Mouse (Mus musculus) kidney, postnatal 36 days (tissue): ENCODE data around the gene Mpz.
A peak's percentile ranks its signal among the peaks of the same experiment; 100 is the strongest.

Experiments used
- DNase-seq, 2 experiments: peaks; one replicate each; pipeline ENCODE4 v3.0.0; 2021 to 2022; ENCODE audit warnings: mixed read lengths in 2 of 2

The Mpz gene

DNA sequence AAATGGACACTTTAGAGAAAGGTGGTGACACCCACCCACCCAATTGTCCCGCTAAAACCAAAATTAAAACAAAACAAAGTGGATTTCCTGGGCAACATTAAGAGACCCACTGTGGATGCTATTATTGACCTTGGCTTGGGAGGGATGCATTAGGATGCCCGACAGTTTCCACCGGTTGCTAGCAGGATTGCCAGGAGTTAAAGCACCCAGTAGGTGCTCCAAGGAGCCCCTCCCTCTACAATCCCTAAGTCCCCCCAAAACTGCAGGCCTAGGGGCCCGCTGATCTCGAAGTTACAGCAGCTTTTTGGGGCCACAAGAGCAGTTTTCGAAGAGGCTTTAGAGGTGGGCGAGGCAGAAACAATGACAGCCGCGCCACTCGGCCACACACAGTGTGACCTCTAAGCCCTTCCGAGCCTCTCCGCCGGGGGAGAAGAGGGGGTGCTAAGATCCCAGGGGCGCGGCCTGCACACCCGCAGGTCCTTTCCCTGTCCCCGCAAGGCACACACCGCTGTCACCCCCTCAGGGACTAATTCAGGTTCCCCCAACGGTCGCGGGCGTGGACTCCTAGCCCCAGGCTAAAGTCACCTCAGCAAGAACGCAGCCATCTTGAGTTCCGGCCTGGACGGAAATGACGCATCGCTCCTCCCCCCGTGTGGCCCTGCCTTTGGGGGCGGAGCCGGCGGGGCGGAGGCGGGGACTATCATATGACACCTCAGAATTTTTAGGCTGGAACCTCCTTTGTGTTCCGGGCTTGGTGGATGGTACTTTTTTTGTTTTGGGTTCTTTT, at the start of gene Mpz, which contains the start of gene Sdhc:
TSS of gene Mpz (plus strand) at position 738 of the 787 bp plus-strand sequence.
TSS of gene Sdhc (minus strand) at position 630 of the 787 bp plus-strand sequence.
- peak; percentile 96 to 98 for DNase-seq

DNA sequence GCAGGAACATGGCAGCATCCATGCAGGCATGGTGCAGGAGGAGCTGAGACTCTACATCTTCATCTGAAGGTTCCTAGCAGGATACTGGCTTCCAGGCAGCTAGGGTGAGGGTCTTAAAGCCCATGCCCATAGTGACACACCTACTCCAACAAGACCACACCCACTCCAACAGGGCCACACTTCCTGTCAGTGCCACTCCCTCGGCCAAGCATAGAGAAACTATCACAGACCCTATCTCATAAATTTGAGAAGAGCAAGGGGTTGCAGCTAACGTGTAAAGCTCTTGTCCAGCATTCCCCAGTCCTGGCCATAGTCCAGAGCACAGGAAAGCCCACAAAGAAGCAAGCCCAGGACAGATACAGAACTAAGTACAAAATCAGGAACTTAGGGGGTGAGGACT, 49.5 kb upstream of the Mpz start:
- DNase-seq: no peak

DNA sequence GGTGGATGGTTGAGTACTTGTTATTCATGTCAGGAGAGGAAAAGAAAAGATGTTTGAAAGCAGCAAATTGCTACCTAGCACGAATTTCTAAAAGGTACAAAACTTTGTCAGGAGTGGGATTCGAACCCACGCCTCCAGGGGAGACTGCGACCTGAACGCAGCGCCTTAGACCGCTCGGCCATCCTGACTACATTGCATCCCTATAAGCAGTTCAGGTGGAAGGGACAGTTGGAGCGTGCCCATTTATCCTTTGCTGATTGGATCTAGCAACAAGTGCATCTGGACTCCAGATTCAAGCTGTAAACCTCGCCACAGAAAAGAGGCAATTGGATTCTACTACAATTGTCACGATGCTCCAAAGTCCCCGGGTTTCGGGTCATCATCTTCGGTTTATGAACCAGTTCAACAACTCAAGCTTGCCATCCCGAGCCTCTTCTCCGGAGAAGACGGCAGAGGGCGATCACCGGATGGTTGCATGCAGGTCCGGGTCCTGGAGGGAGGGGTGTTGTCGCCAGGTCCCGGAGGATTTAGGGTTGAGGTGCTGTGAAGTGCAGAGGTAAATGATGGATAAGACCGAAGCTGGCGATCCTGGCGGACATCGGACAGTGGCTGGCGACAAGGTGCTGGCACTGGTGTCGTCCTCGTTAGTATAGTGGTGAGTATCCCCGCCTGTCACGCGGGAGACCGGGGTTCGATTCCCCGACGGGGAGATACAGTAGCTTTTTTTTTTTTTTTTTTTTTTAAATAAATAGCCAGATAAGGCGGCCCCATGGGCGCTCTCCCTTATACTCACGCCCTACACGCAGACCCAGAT, 48.6 kb upstream of the Mpz start:
- peak; percentile 83 to 87 for DNase-seq

DNA sequence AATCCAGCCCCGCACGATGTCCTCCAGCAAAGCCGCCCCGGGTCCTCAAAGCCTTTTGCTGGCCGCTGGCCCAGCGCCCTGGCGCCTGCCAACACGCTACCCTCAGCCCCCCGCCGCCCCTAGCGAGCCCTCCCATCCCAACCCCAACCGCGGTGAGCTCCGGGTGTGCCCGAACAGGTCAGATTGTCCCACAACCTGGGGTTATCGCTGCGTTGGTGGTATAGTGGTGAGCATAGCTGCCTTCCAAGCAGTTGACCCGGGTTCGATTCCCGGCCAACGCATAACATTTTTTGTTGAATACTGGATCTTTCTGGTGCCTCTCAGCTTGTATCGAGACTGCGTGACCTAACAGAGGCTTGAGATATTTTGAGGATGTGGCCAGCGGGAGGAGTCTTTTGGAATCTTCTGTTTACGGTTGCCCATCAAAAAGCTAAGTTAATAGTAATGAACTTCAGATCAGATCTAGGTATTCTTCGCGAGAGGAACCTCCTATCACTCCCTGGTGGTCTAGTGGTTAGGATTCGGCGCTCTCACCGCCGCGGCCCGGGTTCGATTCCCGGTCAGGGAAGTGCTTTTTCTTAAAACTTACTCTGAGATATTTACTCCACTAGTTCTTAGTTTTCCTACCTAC, 47.8 kb upstream of the Mpz start:
- DNase-seq: peak; percentile 82 to 89

DNA sequence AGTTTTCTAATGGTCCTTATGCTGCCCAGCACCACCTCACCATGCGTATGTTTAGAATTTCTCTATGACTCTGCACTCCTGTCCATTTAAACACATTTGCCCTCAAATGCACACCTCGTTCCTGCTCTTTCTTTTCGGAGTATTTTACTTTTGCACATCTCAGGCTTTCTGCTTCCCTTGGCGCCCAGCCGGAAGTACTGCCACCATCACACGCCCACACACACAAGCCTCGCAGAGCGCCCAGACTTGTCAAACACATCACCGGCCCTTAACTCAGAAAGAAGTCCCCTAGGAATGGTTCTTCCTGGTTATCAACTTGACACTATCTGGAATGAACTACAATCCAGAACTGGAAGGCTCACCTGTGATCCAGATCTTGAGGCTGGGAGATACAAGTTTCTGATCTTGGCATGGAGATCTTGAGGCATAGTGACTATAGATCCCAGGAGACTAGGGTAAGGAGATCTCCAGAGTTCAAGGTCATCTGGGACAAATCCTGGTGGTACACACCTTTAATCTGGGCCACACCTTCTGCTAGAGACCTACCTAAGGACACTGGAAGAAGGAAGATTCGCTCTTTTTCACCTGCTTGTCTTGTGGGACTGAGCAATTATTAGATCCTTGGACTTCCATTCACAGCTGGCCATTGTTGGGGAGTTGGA, 47.2 kb upstream of the Mpz start:
- DNase-seq: peak in 1 of 2 experiments; percentile 33

DNA sequence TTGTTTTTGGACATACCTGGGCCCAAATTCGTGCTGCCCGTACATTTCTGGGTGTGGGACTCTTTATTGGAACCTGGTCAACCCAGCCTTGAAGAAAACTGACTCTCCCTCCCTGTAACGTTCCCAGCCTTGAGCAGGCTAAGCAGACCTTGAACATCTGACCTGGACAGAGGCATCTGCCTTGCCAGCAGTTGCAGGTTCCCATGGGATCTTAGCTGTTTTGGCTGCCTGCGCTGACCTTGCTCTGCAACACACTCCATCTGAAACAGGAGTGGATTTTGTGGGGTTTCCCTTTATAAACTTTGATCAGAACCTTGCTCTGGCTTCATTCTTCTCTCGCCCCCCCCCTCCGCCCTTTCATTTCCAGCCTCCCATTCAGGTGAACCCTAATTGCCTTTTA, 45.3 kb upstream of the Mpz start:
- no peak for DNase-seq

DNA sequence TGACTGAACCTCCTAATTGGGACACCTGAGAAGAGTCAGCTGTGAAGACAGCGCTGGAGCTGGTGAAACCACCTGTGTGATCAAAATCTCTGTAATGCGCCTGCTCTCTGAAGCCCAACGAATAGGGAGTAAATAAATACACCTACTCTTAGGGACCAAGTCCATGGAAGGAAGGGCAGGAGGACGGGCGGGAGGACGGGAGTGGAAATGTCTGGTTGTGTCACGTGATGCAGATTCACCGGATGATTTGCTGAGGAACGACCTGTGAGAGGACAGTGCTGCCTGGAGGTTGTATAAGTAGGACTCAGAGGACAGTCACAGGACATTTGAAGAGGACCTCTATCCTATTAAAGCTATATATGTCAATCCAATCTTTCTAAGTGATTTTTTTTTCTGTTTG, 40.9 kb upstream of the Mpz start:
- DNase-seq: peak; percentile 43

DNA sequence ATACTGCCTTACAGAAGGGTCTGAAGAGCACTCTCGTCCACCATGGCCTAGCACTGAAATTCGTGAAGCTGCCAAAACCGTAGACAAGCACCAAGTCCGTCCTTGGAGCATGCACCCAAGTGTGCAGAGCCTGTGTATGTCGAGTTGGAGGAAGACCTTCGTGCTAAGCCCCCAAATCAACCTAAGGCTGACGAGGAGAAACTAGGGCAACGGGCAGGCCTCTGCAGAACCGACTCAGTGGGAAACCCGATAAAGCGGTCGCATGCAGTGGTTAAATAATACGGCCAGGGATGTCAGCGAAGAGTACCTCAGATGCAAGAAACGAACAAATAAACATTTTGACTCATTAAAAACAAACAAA, 39.9 kb upstream of the Mpz start:
- no peak for DNase-seq

DNA sequence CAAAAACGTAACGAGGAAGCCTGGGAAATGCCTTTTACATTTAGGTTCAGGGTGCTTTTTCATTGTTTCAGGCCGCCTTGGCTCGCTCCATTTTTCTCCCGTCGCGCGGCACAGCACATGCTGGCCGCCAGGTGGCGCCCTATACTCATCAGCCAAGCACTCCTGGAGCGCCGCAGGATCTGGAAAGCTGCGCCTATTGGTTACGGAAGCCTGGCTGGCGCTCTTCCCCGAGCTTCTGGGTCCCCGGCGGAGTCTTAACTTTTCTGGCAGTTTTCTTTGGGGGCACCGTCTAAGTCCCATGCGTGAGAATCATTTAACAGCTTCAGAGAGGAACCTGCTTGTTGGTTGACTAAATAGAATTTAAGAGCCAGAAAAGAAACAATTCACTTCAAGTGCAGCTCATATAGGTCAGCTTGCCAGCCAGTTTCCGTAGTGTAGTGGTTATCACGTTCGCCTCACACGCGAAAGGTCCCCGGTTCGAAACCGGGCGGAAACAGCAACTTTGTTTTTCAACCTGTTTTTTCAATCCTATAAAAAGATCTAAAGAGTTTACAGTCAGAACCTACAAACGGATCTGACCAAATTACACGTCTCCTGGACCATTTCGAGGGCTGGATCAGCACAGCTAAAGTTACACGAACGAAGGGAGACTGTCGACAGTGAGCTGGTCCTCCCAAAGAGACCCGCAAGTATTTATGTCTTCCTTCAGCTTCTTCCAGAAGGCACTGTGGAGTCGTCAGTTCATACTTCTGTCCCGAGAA, 39.3 kb upstream of the Mpz start:
- peak; percentile 94 to 95 for DNase-seq

DNA sequence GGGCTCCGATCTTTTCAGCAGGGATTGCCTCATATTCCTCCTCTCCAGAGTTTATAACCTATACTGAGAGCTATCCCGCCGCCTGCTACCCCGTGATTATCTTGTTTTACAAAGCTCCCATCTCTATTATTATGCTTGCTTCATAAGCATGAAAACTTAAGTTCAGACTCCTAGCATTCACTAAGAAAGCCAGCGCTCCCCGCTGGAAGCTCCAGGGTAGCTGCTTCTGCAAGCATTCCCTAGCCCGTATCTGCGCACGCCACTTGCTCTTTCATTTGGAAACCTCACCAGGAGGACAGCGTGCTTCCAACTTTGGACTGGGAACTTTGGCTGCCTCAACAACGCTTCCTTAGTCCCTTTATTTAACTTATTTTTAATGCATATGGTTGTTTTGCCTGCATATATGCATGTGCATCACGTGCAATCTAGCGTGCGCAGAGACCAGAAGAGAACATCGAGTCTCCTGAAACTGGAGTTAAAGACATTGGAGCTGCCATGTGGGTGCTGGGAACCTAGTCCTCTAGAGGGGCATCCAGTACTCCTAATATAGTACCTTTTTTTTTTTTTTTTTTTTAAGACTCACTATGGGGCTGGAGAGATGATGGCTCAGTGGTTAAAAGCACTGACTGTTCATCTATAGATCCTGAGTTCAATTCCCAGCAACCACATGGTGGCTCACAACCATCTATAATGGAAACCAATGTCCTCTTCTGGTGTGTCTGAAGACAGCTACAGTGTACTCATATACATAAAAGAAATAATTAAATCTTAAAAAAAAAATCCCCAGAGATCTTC, 38.5 kb upstream of the Mpz start:
- DNase-seq: peak; percentile 57 to 74

DNA sequence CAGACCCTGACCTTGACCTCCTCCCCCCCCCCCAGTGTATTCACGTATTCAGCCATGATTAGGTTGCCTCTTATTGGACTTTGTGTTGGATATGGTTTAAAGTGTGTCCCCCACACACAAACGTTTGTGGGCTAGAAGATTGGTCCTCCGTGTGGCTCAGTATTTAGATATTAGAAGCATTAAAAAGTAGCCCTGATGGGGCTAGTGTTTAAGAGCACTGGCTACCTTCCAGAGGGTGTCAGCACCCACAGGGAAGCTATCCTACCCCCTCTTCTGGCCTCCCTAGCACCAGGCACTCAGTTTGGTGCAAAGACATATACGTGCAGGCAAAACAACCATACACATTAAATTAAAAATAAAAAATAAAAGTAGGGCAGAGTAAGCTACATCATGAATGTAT, 37.5 kb upstream of the Mpz start:
- DNase-seq: no peak

DNA sequence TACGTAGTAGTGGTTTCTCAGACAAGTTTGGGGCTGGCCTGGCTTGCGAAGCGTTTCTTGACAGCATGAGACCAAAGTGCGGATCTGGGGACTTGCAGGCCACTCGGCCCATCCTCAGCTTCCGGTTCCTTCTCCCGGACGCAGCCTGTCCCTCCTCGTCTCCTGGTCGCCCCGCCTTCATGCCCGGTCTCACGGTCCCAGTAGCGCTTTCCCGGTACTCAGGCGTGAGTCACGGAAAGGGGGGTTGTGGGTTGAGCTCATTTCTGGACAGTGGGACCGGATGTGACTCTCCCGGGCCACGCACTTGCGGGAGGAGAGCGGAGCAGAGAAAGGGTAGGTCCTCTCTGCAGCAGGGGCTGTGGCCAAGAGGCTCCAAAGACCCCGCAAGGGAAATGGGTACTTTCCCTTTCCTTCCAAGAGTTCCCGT, 36.6 kb upstream of the Mpz start, which contains the start of gene Cfap126:
TSS of gene Cfap126 (plus strand) at position 46 of the 427 bp plus-strand sequence.
- peak; percentile 91 to 95 for DNase-seq

DNA sequence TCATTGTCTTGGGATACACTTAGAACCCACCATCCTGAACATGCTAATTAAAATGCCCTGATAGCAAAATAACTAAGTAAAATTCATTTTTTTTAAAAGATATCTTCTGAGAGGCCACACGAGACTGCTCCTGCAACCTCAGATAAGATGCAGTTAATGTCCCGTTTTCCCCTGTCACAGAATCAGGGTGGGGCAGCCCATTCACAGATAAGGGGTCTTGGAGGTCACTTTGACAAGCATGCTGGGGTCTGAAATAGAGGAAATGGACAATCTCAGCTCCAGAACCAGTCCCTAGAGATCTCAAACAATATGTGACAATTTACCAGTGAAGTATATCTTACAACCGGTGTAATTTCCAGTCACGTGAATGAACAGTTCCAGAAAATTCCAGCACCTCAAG, 34.2 kb upstream of the Mpz start:
- DNase-seq: no peak

DNA sequence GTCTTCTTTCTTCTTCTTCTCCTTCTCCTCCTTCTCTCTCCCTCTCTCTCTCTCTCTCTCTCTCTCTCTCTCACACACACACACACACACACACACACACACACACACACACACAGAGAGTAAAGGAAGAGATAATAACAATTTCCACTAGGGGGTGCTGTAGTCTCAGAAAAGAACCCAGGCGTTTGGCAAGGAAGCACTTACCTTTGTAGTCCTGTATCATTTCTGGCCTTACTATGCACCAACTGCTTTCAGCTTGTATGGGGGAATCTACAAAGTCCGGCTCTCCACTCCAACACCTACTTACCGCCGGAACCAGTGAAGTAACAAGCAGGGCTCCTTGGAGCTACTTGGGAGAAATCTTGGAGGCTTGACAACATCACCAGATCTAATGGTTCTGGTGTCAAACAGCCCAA, 32.2 kb upstream of the Mpz start:
- DNase-seq: peak; percentile 63 to 75

DNA sequence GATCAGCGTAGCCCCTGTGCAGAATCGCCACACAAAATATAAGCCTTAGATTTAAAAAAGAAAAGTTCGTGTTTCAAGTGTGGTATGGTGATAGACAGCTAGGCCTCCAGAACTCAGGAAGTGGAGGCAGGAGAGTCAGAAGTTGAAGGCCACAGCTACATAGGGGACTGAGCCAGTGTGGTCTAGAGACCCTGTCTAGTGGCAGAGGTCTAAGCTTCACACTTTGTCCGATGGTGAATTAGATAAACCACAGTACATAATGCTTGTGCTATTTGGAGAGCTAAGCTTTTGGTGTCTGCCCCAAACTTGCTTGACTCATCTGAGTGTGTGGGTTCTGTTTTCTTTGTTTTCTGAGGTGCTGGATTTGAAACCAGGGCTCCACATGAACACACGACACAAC, 31.5 kb upstream of the Mpz start:
- DNase-seq: no peak

DNA sequence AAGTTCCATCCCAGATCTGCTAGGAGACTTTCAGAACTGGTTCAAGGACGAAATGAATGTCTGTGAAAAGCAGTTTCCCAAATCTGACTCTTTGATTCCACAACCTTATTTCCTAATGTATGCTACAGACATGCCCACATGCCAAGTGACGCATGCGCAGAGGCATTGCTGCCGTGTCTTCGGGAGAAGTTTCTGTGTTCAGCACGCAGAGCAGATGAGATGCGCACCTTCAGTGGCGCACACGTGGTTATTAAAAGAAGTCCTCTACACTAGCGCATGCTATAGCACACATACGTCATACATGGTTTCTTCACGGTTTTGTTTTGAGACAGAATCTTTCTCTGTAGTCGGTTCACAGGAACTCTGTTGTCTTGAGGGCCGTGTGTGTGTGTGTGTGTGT, 31.1 kb upstream of the Mpz start:
- no peak for DNase-seq

DNA sequence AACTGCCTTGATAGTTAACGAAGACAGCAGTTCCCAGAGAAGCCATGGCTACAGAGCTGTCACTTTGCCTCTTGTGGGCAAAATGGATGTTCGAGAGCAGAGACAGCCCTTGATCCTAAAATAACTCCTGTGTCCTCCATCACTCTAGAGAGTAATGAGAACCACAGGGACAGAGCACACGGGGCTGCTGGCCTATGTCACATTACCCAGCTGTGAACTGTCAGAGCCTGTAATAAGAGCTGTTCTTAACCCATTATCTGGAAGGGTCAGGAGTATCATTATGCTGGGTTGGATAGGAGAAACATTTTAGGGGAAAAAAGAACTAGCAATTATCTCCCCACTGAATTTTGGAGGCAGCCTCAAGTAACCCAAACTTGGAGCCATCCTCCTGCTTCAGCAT, 29.6 kb upstream of the Mpz start:
- no peak for DNase-seq

DNA sequence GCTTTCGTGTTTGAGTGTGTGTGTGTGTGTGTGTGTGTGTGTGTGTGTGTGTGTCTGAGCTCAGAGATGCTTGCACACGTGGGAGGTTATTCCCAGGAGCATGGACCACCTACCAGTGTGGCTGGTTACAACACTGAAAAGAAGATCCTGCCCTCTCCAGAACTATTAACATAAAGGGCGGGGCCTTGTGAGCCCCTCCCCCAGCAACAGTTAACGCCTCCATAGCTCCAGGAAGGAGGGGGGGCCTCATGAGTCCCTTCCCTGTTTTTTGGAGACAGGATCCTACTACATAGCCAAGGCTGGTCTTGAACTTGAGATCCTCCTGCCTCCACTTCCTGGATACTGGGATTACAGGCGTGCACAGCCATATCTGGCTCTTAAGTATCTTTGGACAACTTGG, 28.7 kb upstream of the Mpz start:
- DNase-seq: no peak

DNA sequence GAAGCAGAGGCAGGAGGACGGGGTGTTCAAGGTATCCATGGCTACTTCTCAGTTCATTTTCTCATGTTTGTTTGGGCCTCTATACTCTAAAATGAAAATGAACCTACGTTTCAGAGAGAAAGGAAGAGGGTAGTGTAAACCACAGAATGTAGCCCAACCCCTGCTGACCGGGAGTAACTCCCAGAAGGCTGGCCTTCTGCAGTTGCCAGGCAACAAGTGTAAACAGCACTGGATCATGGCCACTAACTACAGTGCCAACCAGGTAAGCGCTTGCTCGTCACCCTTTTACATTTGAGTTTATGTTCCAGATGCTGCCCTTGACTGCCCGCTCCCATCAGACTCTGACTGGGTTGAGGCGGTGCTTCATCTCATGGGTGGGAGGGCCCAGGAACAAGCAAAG, 27.6 kb upstream of the Mpz start:
- DNase-seq: peak; percentile 71 to 74

DNA sequence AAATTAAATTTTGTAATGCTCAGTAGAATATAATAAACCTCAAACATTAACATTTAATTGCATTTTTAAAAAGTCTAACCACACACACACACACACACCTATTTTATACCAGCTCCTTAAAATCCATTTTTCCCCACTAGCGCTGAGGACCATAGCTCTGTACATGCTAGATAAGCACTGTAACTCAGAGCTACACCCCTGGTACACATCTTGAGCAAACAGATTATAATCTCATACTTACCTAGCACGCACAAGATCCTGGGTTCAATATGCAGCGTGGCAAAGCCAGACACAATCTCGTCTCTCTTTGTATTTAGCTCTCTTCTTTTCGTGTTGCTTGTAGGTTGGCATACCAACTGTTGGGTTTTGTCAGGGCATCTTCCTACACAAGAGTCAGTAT, 26.1 kb upstream of the Mpz start:
- DNase-seq: no peak

DNA sequence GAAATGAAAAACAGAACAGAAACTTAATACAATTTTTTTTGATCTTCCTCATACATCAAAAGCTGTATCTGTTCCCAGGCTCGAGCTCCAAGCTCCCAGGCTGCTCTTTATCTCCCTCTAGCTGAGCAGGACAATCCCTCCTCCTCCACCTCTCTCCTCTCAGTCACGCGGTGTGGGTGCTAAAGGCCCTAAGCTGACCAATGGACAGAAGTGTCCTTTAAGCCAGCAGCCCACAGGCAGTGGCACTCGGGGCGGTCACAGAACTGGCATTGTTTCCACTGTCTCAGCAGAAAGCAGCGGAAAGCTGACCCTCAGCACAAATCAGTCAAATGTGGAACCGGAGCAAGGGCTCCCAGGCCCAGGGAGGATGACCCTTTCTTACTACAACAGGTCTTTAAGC, 21.3 kb upstream of the Mpz start:
- DNase-seq: peak; percentile 84 to 93
